ENCODE assay signal across 18 mouse cellular contexts in genomic region chr7:79680231-79680630, GRCm38 (mm10). TPM values are rescaled to one million over a fixed set of nuclear protein-coding genes. Genes with fewer than 3 reads are reported as not detected.
"Had no signal": no experiment of that assay in that cellular context is flagged by ENCODE, and none has a peak within 500 bp of the region (broad histone marks: within the 10 kb centered on the region; RNA-seq: fewer than 3 reads in every experiment).

No protein-coding gene starts in this region.

- DNase-seq: retina, postnatal 1 day; right cerebral cortex, adult 18-20 months; right cerebral cortex, postnatal 14 days; right cerebral cortex, postnatal 25 days; right cerebral cortex, postnatal 4 days; spleen, adult 18-20 months; thymus, adult 18-20 months; thymus, adult 2 months; thymus, postnatal 14 days; thymus, postnatal 25 days; thymus, postnatal 36 days; thymus, postnatal 4 days had no signal

- H3K4me1 ChIP-seq: neural tube, embryonic 15.5 days; stomach, embryonic 15.5 days had no signal

- H3K9ac ChIP-seq: neural tube, embryonic 15.5 days; stomach, embryonic 15.5 days had no signal

- H3K4me3 ChIP-seq: neural tube, embryonic 15.5 days; stomach, embryonic 15.5 days had no signal

- H3K4me2 ChIP-seq: neural tube, embryonic 15.5 days; stomach, embryonic 15.5 days had no signal

- H3K9me3 ChIP-seq: neural tube, embryonic 15.5 days; stomach, embryonic 15.5 days had no signal

- H3K27ac ChIP-seq: neural tube, embryonic 15.5 days; stomach, embryonic 15.5 days; stomach, postnatal 0 days had no signal

- H3K27me3 ChIP-seq: neural tube, embryonic 15.5 days; stomach, embryonic 15.5 days had no signal

RNA-seq across cellular contexts. Expression of gene Plin1, which starts 52.5 kb away (rescaled TPM):
- total RNA-seq: neutrophil, adult 5-6 weeks had no signal
- polyA plus RNA-seq: stomach, embryonic 14.5 days; stomach, embryonic 15.5 days; stomach, embryonic 16.5 days; stomach, postnatal 0 days had no signal
